Mouse (Mus musculus) embryonic facial prominence, embryonic 10.5 days (tissue): ENCODE results near the gene Zdhhc14. TPM values are rescaled to one million over a fixed set of nuclear protein-coding genes. Genes with fewer than 3 reads are reported as not detected.

Experiments
- DNase-seq: peaks from one replicate; pipeline ENCODE4 v3.0.0-alpha.2; 2017; ENCODE audit warnings: low spot score
- H3K27ac ChIP-seq: fragments of 300-500 bp; sonication (generic); replicated peaks from 2 replicates; pipeline ENCODE4 v1.5.1; 2016; ENCODE audit warnings: mild to moderate bottlenecking
- H3K27me3 ChIP-seq: fragments of 300-500 bp; sonication (generic); replicated peaks from 2 replicates; pipeline ENCODE4 v1.6.1; 2016; ENCODE audit warnings: low read depth, mild to moderate bottlenecking; ENCODE audit not compliant: poor library complexity, severe bottlenecking
- H3K36me3 ChIP-seq: fragments of 300-500 bp; sonication (generic); replicated peaks from 2 replicates; pipeline ENCODE4 v1.6.1; 2016; ENCODE audit warnings: mild to moderate bottlenecking, moderate library complexity
- H3K4me1 ChIP-seq: fragments of 300-500 bp; sonication (generic); 2 replicates; pipeline ENCODE4 v1.6.1; 2016
- H3K4me3 ChIP-seq: fragments of 300-500 bp; sonication (generic); 2 replicates; pipeline ENCODE4 v1.5.1; 2016; ENCODE audit warnings: mild to moderate bottlenecking, moderate library complexity
- H3K9me3 ChIP-seq: fragments of 300-500 bp; sonication (generic); 2 replicates; pipeline ENCODE4 v1.6.1; 2016; ENCODE audit warnings: mild to moderate bottlenecking
- WGBS: fragments of 180-500 bp; shearing (Covaris S2); methylation state at CpG from one replicate; pipeline ENCODE4 v1.1.7; 2016; 5-methylcytosine and 5-hydroxymethylcytosine counted together
- polyA plus RNA-seq: library from polyadenylated mRNA; unstranded; fragments of >200 nt; fragmentation: Nextera tagmentation; extraction: Ambion mirVana; gene quantifications from 2 replicates; pipeline ENCODE4 v1.2.1, GENCODE M21; 2016

The Zdhhc14 gene
- polyA plus RNA-seq, 1 experiment from 2014 or later = 1.2 TPM

- Histone ChIP-seq H3K36me3 (no peaks in the 10 kb centered on the region), H3K4me1 (no peaks in the 10 kb centered on the region), H3K4me3 (no peak overlapping the region), H3K27ac (no peak overlapping the region), H3K9me3 (no peaks in the 10 kb centered on the region), H3K27me3 (peaks cover 6% of the 10 kb centered on the region; the same call in 1 of the 2 replicates)
- no peak for DNase-seq
- WGBS = 87% methylated on average over 3 of the region's 3 CpGs
Measured at GRCm38 (mm10) chr17:5746378-5746777, 254.0 kb downstream of the Zdhhc14 start.

- Histone ChIP-seq H3K27ac (no peak overlapping the region), H3K27me3 (peaks cover 6% of the 10 kb centered on the region; the same call in 1 of the 2 replicates), H3K4me1 (peaks cover 6% of the 10 kb centered on the region), H3K4me3 (no peak overlapping the region), H3K9me3 (no peaks in the 10 kb centered on the region), H3K36me3 (no peaks in the 10 kb centered on the region)
- no peak for DNase-seq
- 81% methylated on average over 16 of the region's 16 CpGs for WGBS
Measured at GRCm38 (mm10) chr17:5747539-5748500, 255.5 kb downstream of the Zdhhc14 start.

GRCm38 (mm10) chr17:5748501-5748894 is 256.1 kb downstream of the Zdhhc14 start:
- Histone ChIP-seq H3K36me3 (no peaks in the 10 kb centered on the region), H3K4me1 (peaks cover 8% of the 10 kb centered on the region), H3K27me3 (peaks cover 6% of the 10 kb centered on the region; the same call in 1 of the 2 replicates), H3K9me3 (no peaks in the 10 kb centered on the region), H3K4me3 (no peak overlapping the region), H3K27ac (no peak overlapping the region)
- WGBS = 10% methylated on average over 4 of the region's 4 CpGs
- no peak for DNase-seq

- Histone ChIP-seq H3K4me1 (peaks cover 8% of the 10 kb centered on the region), H3K4me3 (no peak overlapping the region), H3K27ac (no peak overlapping the region), H3K36me3 (no peaks in the 10 kb centered on the region), H3K9me3 (no peaks in the 10 kb centered on the region), H3K27me3 (peaks cover 6% of the 10 kb centered on the region; the same call in 1 of the 2 replicates)
- no peak for DNase-seq
- WGBS = 72% methylated on average over 4 of the region's 4 CpGs
Measured at GRCm38 (mm10) chr17:5750278-5750677, 257.9 kb downstream of the Zdhhc14 start.

- Histone ChIP-seq H3K4me1 (peaks cover 8% of the 10 kb centered on the region), H3K9me3 (no peaks in the 10 kb centered on the region), H3K4me3 (no peak overlapping the region), H3K27ac (no peak overlapping the region), H3K27me3 (peaks cover 6% of the 10 kb centered on the region; the same call in 1 of the 2 replicates), H3K36me3 (no peaks in the 10 kb centered on the region)
- 82% methylated on average over 3 of the region's 3 CpGs for WGBS
- no peak for DNase-seq
Measured at GRCm38 (mm10) chr17:5751066-5751465, 258.7 kb downstream of the Zdhhc14 start.

- H3K4me3 ChIP-seq = peak overlapping the region; percentile 59
Measured at GRCm38 (mm10) chr17:5752322-5752715, 260.0 kb downstream of the Zdhhc14 start.

GRCm38 (mm10) chr17:5752716-5753585 is 260.6 kb downstream of the Zdhhc14 start:
- 11% methylated on average over 29 of the region's 29 CpGs for WGBS
- peak overlapping the region; percentile 59 for H3K4me3 ChIP-seq
- no peaks in the 10 kb centered on the region for H3K36me3 ChIP-seq
- H3K27me3 ChIP-seq = peaks cover 6% of the 10 kb centered on the region; the same call in 1 of the 2 replicates
- H3K4me1 ChIP-seq = peaks cover 8% of the 10 kb centered on the region
- H3K9me3 ChIP-seq = no peaks in the 10 kb centered on the region
- peak; percentile 87 for DNase-seq
- peak overlapping the region; percentile 60 for H3K27ac ChIP-seq

More at GRCm38 (mm10) chr17:5752322-5752715, 260.0 kb downstream of the Zdhhc14 start:
- H3K36me3 ChIP-seq = no peaks in the 10 kb centered on the region
- H3K9me3 ChIP-seq = no peaks in the 10 kb centered on the region
- peak overlapping the region; percentile 60 for H3K27ac ChIP-seq
- WGBS = 29% methylated on average over 2 of the region's 2 CpGs
- DNase-seq = no peak
- peaks cover 8% of the 10 kb centered on the region for H3K4me1 ChIP-seq
- H3K27me3 ChIP-seq = peaks cover 6% of the 10 kb centered on the region; the same call in 1 of the 2 replicates

- 86% methylated on average over 7 of the region's 7 CpGs for WGBS
- Histone ChIP-seq H3K4me3 (no peak overlapping the region), H3K9me3 (no peaks in the 10 kb centered on the region), H3K4me1 (peaks cover 8% of the 10 kb centered on the region), H3K27ac (no peak overlapping the region), H3K36me3 (no peaks in the 10 kb centered on the region), H3K27me3 (0 out of 2 replicates have a peak, but pooled peaks cover 6% of the 10 kb centered on the region)
- no peak for DNase-seq
Measured at GRCm38 (mm10) chr17:5755489-5755888, 263.1 kb downstream of the Zdhhc14 start.

GRCm38 (mm10) chr17:5756065-5756464 is 263.7 kb downstream of the Zdhhc14 start:
- peaks cover 8% of the 10 kb centered on the region for H3K4me1 ChIP-seq
- 81% methylated on average over 5 of the region's 5 CpGs for WGBS
- H3K4me3 ChIP-seq = no peak overlapping the region
- 0 out of 2 replicates have a peak, but pooled peaks cover 3% of the 10 kb centered on the region for H3K27me3 ChIP-seq
- no peak for DNase-seq
- no peaks in the 10 kb centered on the region for H3K9me3 ChIP-seq
- no peaks in the 10 kb centered on the region for H3K36me3 ChIP-seq
- H3K27ac ChIP-seq = no peak overlapping the region

- peaks cover 8% of the 10 kb centered on the region for H3K4me1 ChIP-seq
- DNase-seq = no peak
- 92% methylated on average over 15 of the region's 15 CpGs for WGBS
Measured at GRCm38 (mm10) chr17:5756855-5757254, 264.5 kb downstream of the Zdhhc14 start.

GRCm38 (mm10) chr17:5763768-5764167 is 271.4 kb downstream of the Zdhhc14 start:
- 91% methylated on average over 5 of the region's 5 CpGs for WGBS
- 0 out of 2 replicates have a peak, but pooled peaks cover 6% of the 10 kb centered on the region for H3K27me3 ChIP-seq
- no peak overlapping the region for H3K27ac ChIP-seq
- DNase-seq = no peak
- H3K9me3 ChIP-seq = no peaks in the 10 kb centered on the region
- no peaks in the 10 kb centered on the region for H3K36me3 ChIP-seq
- H3K4me3 ChIP-seq = no peak overlapping the region
- H3K4me1 ChIP-seq = peaks cover 11% of the 10 kb centered on the region

More at GRCm38 (mm10) chr17:5756855-5757254, 264.5 kb downstream of the Zdhhc14 start:
- H3K4me3 ChIP-seq = no peak overlapping the region
- no peaks in the 10 kb centered on the region for H3K36me3 ChIP-seq
- no peak overlapping the region for H3K27ac ChIP-seq
- H3K9me3 ChIP-seq = no peaks in the 10 kb centered on the region
- no peaks in the 10 kb centered on the region for H3K27me3 ChIP-seq

- WGBS = 41% methylated on average over 5 of the region's 5 CpGs
- no peak for DNase-seq
Measured at GRCm38 (mm10) chr17:5764270-5764669, 271.9 kb downstream of the Zdhhc14 start.

More at GRCm38 (mm10) chr17:5764270-5764669, 271.9 kb downstream of the Zdhhc14 start:
- peaks cover 11% of the 10 kb centered on the region; the same call in 1 of the 2 replicates for H3K27me3 ChIP-seq
- no peaks in the 10 kb centered on the region for H3K9me3 ChIP-seq
- peaks cover 16% of the 10 kb centered on the region for H3K4me1 ChIP-seq
- no peak overlapping the region for H3K4me3 ChIP-seq
- no peaks in the 10 kb centered on the region for H3K36me3 ChIP-seq
- no peak overlapping the region for H3K27ac ChIP-seq
